Mouse (Mus musculus): ENCODE data around the gene Myg1. TPM values are rescaled to one million over a fixed set of nuclear protein-coding genes. Genes with fewer than 3 reads are reported as not detected.

Gene Myg1
- 47.0 TPM for polyA plus RNA-seq (2017; shearing (Covaris generic))

GRCm38 (mm10) chr15:102331610-102332015 lies at the start of gene Myg1:
TSS of gene Myg1 (plus strand) at chr15:102331709.

GRCm38 (mm10) chr15:102295633-102296367 lies 35.7 kb upstream of the Myg1 start, which contains the start of gene Espl1:
TSS of gene Espl1 (plus strand) at chr15:102296266.

GRCm38 (mm10) chr15:102326022-102326576 lies 5.4 kb upstream of the Myg1 start, which contains the start of gene Pfdn5:
TSS of gene Pfdn5 (plus strand) at chr15:102326116.

GRCm38 (mm10) chr15:102350138-102350941 lies 18.8 kb downstream of the Myg1 start, which contains the start of gene Aaas:
TSS of gene Aaas (minus strand) at chr15:102350771.

GRCm38 (mm10) chr15:102366733-102367344 lies 35.3 kb downstream of the Myg1 start, which contains the start of gene Sp7:
TSS of gene Sp7 (minus strand) at chr15:102367182.

Other genes with a start within 250 kb of the Myg1 start
- not detected for gene Tns2, start 231.3 kb upstream of the Myg1 start, polyA plus RNA-seq (2017; shearing (Covaris generic))
- 30.0 TPM for gene Spryd3, start 195.5 kb upstream of the Myg1 start, polyA plus RNA-seq (2017; shearing (Covaris generic))
- 0.31 TPM for gene Igfbp6, start 187.3 kb upstream of the Myg1 start, polyA plus RNA-seq (2017; shearing (Covaris generic))
- not detected for gene Soat2, start 181.2 kb upstream of the Myg1 start, polyA plus RNA-seq (2017; shearing (Covaris generic))
- gene Zfp740, start 128.5 kb upstream of the Myg1 start, polyA plus RNA-seq (2017; shearing (Covaris generic)) = 135 TPM
- gene Csad, start 127.0 kb upstream of the Myg1 start, polyA plus RNA-seq (2017; shearing (Covaris generic)) = 13.8 TPM
- 903 TPM for gene Itgb7, start 99.8 kb upstream of the Myg1 start, polyA plus RNA-seq (2017; shearing (Covaris generic))
- 5.5 TPM for gene Rarg, start 74.2 kb upstream of the Myg1 start, polyA plus RNA-seq (2017; shearing (Covaris generic))
- not detected for gene Gm9918, start 61.1 kb upstream of the Myg1 start, polyA plus RNA-seq (2017; shearing (Covaris generic))
- 34.6 TPM for gene Mfsd5, start 52.3 kb upstream of the Myg1 start, polyA plus RNA-seq (2017; shearing (Covaris generic))
- not detected for gene Espl1, start 35.4 kb upstream of the Myg1 start, polyA plus RNA-seq (2017; shearing (Covaris generic))
- 462 TPM for gene Pfdn5, start 5.6 kb upstream of the Myg1 start, polyA plus RNA-seq (2017; shearing (Covaris generic))
- 49.0 TPM for gene Aaas, start 19.1 kb downstream of the Myg1 start, polyA plus RNA-seq (2017; shearing (Covaris generic))
- gene Sp7, start 35.5 kb downstream of the Myg1 start, polyA plus RNA-seq (2017; shearing (Covaris generic)) = not detected
- gene Sp1, start 74.4 kb downstream of the Myg1 start, polyA plus RNA-seq (2017; shearing (Covaris generic)) = 19.8 TPM
- gene Amhr2, start 113.7 kb downstream of the Myg1 start, polyA plus RNA-seq (2017; shearing (Covaris generic)) = not detected
- 106 TPM for gene Prr13, start 127.3 kb downstream of the Myg1 start, polyA plus RNA-seq (2017; shearing (Covaris generic))
- gene Pcbp2, start 138.8 kb downstream of the Myg1 start, polyA plus RNA-seq (2017; shearing (Covaris generic)) = 141 TPM
- not detected for gene Gm10337, start 172.0 kb downstream of the Myg1 start, polyA plus RNA-seq (2017; shearing (Covaris generic))
- gene Map3k12, start 185.4 kb downstream of the Myg1 start, polyA plus RNA-seq (2017; shearing (Covaris generic)) = 7.3 TPM
- 77.4 TPM for gene Tarbp2, start 186.5 kb downstream of the Myg1 start, polyA plus RNA-seq (2017; shearing (Covaris generic))
- 6.2 TPM for gene Npff, start 193.2 kb downstream of the Myg1 start, polyA plus RNA-seq (2017; shearing (Covaris generic))

Measured in naive thymus-derived CD4-positive, alpha-beta T cell, adult 5 months (primary cell).